Mouse (Mus musculus) right cerebral cortex, postnatal 25 days (tissue): ENCODE results near the gene Gria4.
"Not testable (repeated sequence)": the region's sequence is repeated elsewhere in the genome, so short reads cannot be mapped to it uniquely, and the experiment has no call there.

Source experiments
- DNase-seq: peaks from one replicate; pipeline ENCODE4 v3.0.0; 2022

Gria4 gene

DNA sequence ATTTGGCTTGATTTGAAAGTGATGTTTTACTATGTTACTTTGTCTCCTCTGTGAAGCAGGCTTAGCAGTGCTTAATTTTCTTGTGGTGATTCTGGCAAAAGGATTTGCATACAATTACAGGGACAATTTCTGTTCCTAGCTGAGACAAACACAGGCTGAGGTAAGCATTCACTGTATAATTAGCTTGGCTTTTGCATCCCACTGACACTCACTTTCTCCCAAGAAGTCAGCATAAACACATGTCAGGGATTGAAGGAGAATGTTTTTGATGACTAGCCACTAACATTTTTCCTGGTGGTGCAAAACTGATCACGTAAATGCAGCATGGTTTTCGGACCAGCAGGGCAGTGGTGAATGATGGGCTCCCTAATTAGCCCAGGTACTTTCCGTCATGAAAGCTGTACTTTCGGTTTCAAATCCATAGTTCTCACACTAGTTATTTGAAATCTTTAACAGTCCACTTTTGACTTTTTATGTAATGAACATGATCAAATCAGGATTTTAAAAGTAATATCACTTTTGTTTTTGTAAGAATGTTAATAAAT lies 240.5 kb downstream of the Gria4 start:
- DNase-seq = no peak

DNA sequence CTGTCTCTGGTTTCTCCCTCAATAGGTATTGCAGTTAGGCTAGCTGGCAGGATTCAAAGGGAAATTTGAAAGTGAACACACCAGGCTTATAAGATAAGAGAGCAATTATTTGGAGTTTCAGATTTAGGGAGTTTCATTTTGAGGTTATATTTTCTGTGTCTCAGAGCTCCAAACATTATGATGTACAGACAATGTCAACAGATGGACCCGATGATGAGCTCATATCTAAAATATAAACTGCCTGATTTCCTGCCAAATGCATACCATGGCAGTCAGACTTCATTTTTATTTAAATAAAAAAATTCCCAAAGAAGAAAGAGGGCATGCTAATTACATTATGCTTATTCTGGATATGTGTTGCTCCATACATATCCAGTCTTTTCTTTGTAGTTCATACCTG lies 256.8 kb downstream of the Gria4 start:
- DNase-seq = no peak

DNA sequence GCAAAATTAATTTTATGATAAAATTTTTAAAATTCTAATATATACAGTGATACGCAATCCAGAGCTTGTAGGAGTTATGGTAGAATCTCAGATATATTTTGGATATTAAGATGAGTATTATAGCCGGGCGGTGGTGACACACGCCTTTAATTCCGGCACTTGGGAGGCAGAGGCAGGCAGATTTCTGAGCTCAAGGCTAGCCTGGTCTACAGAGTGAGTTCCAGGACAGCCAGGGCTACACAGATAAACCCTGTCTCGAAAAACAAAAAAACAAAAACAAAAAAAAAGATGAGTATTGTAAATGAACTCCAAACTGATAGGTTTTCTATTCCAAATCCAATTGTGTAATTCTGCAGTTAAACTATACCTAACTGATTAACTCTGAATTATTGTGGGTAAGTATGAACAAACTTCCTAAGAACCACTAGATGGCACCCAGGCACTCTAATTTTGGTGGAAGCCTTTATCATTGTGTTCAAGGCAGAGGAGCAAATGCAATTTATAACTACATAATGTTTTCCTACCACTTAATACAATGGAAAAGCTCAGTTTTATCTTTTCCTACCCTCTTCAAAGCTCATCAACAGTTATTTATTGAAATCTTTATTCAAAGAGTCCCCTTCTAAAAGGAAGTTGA lies 259.4 kb downstream of the Gria4 start:
- DNase-seq = no peak

DNA sequence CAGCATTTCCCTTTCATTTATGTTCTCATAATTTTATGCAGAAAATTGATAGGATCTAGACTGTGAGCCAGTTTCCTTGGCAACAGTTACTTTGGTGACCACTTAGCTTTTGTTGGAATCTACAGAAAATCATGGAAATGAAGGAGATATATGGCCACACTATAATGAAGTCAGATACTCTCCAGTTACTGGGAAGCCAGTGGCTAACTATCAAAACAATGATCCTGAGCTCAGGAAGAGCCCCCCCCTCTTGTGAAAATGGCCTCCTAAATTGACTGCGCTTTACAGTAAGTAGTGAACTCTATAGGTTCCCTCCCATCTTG lies 281.5 kb downstream of the Gria4 start:
- no peak for DNase-seq

DNA sequence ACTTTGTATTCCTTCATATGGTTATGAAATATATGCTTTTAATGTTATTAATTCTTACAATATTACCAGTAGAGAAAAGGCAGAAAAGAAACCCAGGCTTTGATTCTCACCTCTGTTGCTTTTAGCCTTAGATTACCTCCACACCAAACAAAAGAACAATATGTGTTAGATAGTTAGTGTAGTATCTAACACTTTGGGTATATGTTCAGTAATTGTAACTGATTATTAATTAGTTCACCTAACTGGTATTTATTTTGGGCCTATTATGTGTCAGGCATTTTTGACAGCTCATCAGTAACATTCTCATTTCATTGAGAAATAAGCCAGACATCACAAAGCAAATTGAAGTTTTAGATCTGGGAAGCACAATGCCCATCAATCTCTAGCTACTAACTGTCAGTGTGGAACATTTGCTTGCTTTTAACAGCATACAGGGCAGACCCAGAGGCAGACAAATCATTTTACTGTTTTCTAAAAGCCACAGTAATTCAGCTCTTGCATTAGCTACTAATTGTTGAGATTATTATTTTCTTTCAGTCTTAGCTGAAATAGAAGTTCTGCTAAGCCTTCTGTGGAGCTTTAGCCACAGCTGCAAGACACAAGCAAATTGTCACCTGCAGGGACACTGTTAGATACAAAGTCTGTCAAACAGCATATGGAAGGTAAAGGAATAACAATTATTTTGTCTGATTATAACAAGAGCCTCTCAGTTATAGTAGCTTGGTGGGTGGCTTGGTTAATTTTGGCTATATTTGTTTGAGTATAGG lies 282.1 kb downstream of the Gria4 start:
- DNase-seq = no peak

DNA sequence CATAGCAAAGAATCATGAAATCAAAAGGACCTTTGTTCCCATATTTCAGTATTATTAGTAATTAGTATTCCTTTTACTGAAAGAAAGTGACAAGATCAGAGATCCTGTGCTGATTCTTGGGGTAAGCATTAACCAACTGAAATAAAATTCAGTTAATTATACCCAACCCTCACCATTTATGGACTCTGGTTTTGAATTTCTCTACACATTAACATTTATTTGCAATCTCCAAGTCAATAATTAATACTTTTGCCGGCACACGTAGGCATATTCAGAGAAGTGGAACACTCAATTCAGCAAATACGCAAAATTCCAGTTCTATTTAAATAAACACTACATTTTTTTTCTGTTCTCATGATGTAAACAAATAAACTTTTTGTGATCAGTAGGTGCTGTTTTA lies 289.9 kb downstream of the Gria4 start:
- DNase-seq = no peak

DNA sequence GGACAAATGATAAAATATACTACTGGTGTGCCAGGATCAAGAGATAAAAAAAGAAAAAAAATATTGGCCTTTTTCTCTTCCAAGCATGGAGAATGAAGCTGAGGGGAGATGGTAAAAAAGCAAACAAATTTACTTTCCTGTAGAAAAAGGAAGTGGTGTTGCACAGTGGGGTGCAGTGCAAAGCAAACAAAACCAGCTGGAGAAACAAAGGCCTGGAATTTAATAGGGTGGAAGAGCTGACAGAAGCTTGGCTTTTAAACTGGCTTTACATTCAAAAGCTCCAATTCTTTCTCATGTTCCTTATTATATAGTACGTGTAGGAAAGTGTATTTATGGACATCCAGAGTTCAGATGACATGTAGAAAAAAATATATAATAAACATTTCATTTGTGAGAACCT lies 290.9 kb downstream of the Gria4 start:
- no peak for DNase-seq

DNA sequence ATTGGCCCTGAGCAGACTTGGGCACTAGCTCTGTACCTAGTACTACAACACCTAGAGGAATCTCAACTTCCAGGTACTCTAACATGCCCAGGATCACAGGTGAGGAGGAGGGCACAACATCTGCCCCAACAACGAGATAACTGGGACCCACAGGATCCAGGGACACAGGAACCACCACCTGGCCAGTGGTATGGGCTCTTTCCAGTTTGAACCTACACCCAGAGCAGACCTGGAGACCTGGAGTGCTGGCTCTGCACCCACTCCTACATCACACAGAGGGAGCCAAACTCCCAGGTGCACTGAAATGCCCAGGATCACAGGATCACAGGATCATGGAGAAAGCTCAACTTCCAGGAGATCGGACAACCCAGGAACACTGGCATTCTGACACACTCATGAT lies 309.6 kb downstream of the Gria4 start:
- DNase-seq = no peak

DNA sequence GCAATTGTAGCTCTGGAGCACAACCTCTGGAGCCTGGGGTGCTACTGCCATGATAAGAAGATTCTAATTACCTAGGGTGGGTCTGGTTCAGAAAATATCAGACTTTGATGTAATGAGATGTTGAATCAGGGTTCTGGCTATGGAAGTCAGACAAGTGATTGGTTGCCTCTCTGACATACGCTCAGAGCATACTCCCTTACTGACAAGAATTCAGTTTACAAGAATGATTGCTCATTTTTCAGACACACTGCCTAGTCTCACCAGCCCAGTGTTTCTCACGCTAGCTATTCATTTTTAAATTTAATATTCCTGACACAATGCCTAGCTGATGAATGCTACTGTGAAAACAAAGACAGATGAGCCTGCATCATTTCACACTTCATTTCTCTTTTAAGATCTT lies 311.5 kb downstream of the Gria4 start:
- DNase-seq = no peak

DNA sequence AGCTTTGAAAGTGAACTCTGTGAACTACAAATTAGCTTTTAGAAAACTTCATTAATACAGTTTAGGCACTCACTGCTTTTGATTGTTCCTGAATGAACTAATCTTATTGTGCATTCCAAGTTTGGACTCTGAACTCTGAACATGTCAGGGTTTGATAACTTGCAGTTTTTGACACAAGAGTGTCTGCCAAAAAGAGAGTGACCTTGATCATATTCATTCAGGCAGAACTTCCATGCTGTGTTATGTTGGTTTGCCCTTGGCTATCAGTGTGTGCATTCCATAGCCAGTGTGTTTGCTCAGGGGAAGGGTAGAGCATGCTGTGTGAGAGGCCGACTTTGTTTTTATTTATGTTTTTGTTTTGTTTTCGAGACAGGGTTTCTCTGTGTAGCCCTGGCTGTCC lies 325.2 kb downstream of the Gria4 start:
- DNase-seq = no peak

DNA sequence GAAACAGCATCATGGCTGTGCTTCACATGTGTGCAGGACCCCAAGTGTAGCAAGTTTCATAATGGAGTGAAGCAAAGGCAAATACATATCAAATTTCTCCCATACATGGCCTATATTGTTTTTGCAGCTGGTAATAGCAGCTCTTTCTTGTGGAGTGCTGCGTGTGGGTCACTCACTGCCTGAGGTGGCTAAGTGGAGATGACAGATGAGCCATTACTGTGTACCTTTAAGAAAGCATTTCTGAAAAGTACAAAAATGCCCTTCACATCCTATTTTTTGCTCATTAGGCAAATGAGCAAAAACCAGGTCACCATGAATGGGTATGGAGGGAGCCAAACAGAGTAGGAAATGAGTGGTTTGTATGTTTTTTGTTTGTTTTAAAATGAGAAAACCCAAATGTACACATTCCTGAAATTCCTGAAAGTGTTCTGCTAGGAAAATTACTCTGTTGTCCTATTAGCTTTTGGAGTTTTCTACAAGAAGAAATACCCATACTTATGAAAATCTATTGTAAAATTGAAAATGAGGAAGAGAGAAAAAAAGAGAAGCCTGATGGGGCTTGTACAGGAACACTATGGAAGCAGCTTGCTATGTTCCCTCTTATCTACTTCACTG lies 336.5 kb downstream of the Gria4 start:
- DNase-seq = no peak

DNA sequence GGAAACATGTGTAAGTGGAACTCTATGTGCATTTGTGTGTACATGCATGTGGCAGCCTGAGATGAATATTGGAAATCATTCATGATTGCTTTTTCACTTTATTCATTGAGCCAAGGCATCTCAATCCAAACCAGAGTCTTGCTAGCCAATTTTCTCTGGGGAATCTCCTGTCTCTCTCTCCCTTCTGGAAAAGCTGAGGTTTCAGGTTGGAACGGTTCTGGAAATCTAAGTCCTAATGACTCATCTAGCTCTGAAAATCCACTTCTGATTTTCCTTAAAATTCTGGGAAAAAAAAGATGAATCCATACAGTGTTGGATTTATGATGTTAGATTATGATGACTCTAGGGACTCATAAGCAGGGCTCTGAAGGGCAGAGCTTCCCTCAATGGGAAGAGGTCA lies 337.8 kb downstream of the Gria4 start:
- DNase-seq = no peak

DNA sequence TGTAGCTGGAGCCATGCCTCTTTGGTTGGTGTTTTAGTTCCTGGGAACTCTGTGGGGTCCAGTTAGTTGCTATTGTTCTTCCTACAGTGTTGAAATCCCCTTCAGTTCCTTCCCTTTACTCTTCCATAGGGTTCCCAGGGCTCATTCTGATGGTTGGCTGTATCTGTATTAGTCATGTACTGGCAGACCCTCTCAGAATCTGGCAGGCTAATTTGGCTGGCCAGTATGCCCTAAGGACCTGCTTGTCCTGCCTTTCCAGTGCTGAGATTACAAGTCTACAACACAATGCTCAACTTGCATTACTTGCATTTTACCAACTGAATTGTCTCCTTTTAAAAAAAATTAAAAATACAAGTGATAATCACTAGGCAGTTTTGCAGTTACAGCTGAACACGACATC lies 338.4 kb downstream of the Gria4 start:
- DNase-seq = no peak

DNA sequence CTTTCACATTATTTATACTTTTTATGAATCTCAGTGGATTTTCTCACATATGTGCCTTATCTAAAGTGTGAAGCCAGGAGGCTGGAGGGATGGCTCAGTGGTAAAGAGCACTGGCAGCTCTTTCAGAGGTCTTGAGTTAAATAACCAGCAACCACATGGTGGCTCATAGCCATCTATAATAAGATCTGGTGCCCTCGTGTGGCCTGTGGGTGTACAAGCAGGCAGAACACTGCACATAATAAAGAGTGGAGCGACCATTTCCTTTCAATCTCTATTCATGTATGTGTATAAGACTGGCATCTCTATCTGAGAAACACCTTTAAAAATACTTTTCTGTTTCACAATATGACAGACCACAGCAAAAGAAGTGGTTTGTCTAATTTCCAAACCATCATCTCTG lies 353.1 kb downstream of the Gria4 start:
- DNase-seq = no peak

DNA sequence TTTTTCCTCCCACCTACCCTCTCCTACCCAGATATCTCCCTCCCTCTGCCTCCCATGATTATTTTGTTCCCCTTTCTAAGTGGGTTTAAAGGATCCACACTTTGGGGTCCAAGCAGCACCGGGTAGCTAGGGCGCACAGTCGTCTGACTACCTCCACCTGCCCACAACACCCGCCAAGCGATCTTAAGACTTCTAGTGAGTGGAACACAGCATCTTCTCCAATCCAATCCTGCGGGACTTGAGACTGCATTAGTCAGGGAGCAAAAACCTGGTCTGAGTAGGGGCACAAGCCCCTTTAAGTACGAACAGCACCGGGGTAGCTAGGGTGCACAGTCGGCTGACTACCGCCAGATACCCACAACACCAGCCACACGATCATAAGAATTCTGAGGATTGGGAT lies 395.2 kb downstream of the Gria4 start:
- DNase-seq = not testable (repeated sequence)

DNA sequence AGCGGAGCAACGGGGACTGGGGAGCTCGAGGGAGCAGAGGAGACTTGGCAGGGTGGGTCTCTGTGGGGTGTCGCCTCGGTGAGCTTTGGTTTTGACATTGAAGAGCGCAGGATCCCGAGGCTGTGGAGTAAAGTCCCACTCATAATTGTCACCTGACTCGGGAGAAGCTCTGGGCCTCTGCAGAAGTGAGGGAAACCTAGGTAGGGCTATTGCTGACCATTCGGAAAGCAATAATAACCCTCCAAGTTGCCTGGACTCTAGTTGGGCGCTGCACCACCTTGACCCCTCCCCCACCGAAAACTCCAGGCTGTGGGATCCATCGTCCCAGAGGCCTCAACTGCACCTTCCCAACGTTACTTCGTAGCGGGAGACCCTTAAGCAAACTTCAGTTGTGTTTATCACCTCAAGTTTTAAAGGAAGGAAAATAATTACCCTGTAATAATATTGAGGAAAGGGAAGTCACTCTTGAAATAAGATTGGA lies 419.4 kb downstream of the Gria4 start:
- DNase-seq = no peak

DNA sequence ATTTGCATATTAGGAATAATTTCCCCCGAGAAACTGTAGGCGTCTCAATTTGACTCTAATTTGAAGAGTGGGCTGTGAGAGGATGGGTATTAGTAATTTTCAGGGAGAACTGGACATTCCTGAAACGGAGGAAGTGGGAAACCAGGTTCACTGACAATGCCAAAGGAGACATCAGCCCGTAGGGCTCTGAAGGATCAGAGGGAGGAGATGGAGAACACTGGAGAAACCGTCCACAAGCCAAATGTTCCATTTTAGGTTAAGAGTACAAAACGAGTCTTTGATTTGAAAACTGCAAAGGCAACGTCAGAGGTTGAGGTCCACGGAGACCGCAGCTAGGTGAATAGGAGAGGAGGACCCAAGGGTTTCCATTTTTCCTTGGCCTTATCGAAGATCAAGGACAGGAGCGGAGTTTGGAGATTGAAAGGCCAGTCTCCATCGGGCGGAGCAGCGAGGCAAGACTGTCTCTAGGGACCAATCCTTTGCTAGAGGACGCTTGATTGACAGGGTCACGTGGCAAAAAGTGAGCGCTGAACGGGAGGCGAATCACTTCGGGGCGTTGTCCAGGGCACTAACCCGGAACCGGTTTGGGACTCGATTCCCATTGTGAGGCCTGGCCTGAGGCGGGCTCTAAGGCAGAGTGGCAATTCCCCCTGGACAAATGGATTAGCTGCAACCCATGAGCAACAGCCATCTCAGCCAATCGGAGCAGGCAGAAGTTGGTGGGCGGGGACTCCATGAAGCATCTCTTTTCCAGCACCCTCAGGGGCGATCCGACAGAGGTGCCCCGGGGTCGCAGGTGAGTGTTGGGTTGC lies 420.0 kb downstream of the Gria4 start, which contains the start of gene Msantd4:
Gene Msantd4 (plus strand): TSS at position 735 of the 812 bp plus-strand sequence.
- DNase-seq = peak; percentile 98
